Mouse (Mus musculus): ENCODE measurements around the gene Gulp1. TPM values are rescaled to one million over a fixed set of nuclear protein-coding genes. Genes with fewer than 3 reads are reported as not detected.
A peak's percentile ranks its signal among the peaks of the same experiment; 100 is the strongest.

The Gulp1 gene
- polyA plus RNA-seq, 1 experiment = 70.0 TPM

GRCm38 (mm10) chr1:44682556-44682955, 131.2 kb downstream of the Gulp1 start:
- no peak overlapping the region for H3K27ac ChIP-seq (ENCODE audit: insufficient read depth, low read length)
- no peak overlapping the region for H3K4me3 ChIP-seq (ENCODE audit: insufficient read depth, low read length)
- TF ChIP-seq POLR2A (IDR thresholded peaks at IDR 0.05; ENCODE audit: low read depth, low read length) = no peak
- TF ChIP-seq CTCF (IDR thresholded peaks at IDR 0.05; ENCODE audit: borderline replicate concordance, insufficient read depth, low read length) = no peak
- peaks cover 3% of the 10 kb centered on the region for H3K4me1 ChIP-seq (ENCODE audit: control insufficient read depth, insufficient read depth, low read length)

GRCm38 (mm10) chr1:44683723-44684122, 132.4 kb downstream of the Gulp1 start:
- TF ChIP-seq CTCF (IDR thresholded peaks at IDR 0.05; ENCODE audit: borderline replicate concordance, insufficient read depth, low read length) (no peak), POLR2A (IDR thresholded peaks at IDR 0.05; ENCODE audit: low read depth, low read length) (no peak)
- Histone ChIP-seq H3K27ac (ENCODE audit: insufficient read depth, low read length) (no peak overlapping the region), H3K4me1 (ENCODE audit: control insufficient read depth, insufficient read depth, low read length) (peaks cover 3% of the 10 kb centered on the region)

GRCm38 (mm10) chr1:44720785-44721410, 169.6 kb downstream of the Gulp1 start:
- TF ChIP-seq POLR2A (IDR thresholded peaks at IDR 0.05; ENCODE audit: low read depth, low read length) = no peak
- no peak for TF ChIP-seq CTCF (IDR thresholded peaks at IDR 0.05; ENCODE audit: borderline replicate concordance, insufficient read depth, low read length)
- Histone ChIP-seq H3K4me1 (ENCODE audit: control insufficient read depth, insufficient read depth, low read length) (no peaks in the 10 kb centered on the region), H3K4me3 (ENCODE audit: insufficient read depth, low read length) (no peak overlapping the region), H3K27ac (ENCODE audit: insufficient read depth, low read length) (no peak overlapping the region)

More at GRCm38 (mm10) chr1:44683723-44684122, 132.4 kb downstream of the Gulp1 start:
- no peak overlapping the region for H3K4me3 ChIP-seq (ENCODE audit: insufficient read depth, low read length)

- TF ChIP-seq POLR2A (IDR thresholded peaks at IDR 0.05; ENCODE audit: low read depth, low read length) (no peak), CTCF (IDR thresholded peaks at IDR 0.05; ENCODE audit: borderline replicate concordance, insufficient read depth, low read length) (no peak)
- Histone ChIP-seq H3K4me3 (ENCODE audit: insufficient read depth, low read length) (no peak overlapping the region), H3K4me1 (ENCODE audit: control insufficient read depth, insufficient read depth, low read length) (no peaks in the 10 kb centered on the region), H3K27ac (ENCODE audit: insufficient read depth, low read length) (no peak overlapping the region)
Measured at GRCm38 (mm10) chr1:44741256-44741655, 189.9 kb downstream of the Gulp1 start.

GRCm38 (mm10) chr1:44745711-44746110, 194.4 kb downstream of the Gulp1 start:
- no peak overlapping the region for H3K4me3 ChIP-seq (ENCODE audit: insufficient read depth, low read length)
- no peak overlapping the region for H3K27ac ChIP-seq (ENCODE audit: insufficient read depth, low read length)
- no peak for TF ChIP-seq CTCF (IDR thresholded peaks at IDR 0.05; ENCODE audit: borderline replicate concordance, insufficient read depth, low read length)
- no peak for TF ChIP-seq POLR2A (IDR thresholded peaks at IDR 0.05; ENCODE audit: low read depth, low read length)
- H3K4me1 ChIP-seq (ENCODE audit: control insufficient read depth, insufficient read depth, low read length) = no peaks in the 10 kb centered on the region

- Histone ChIP-seq H3K4me3 (ENCODE audit: insufficient read depth, low read length) (no peak overlapping the region), H3K4me1 (ENCODE audit: control insufficient read depth, insufficient read depth, low read length) (no peaks in the 10 kb centered on the region), H3K27ac (ENCODE audit: insufficient read depth, low read length) (peak overlapping the region; percentile 86)
- TF ChIP-seq CTCF (IDR thresholded peaks at IDR 0.05; ENCODE audit: borderline replicate concordance, insufficient read depth, low read length) (no peak), POLR2A (IDR thresholded peaks at IDR 0.05; ENCODE audit: low read depth, low read length) (no peak; the same call in 1 of the 2 replicates)
Measured at GRCm38 (mm10) chr1:44750731-44751730, 199.7 kb downstream of the Gulp1 start.

- Histone ChIP-seq H3K4me3 (ENCODE audit: insufficient read depth, low read length) (no peak overlapping the region), H3K27ac (ENCODE audit: insufficient read depth, low read length) (no peak overlapping the region)
- no peak for TF ChIP-seq CTCF (IDR thresholded peaks at IDR 0.05; ENCODE audit: borderline replicate concordance, insufficient read depth, low read length)
- no peak for TF ChIP-seq POLR2A (IDR thresholded peaks at IDR 0.05; ENCODE audit: low read depth, low read length)
Measured at GRCm38 (mm10) chr1:44778251-44778650, 226.9 kb downstream of the Gulp1 start.

GRCm38 (mm10) chr1:44803594-44804372, 252.5 kb downstream of the Gulp1 start:
- Histone ChIP-seq H3K27ac (ENCODE audit: insufficient read depth, low read length) (no peak overlapping the region), H3K4me3 (ENCODE audit: insufficient read depth, low read length) (no peak overlapping the region), H3K4me1 (ENCODE audit: control insufficient read depth, insufficient read depth, low read length) (no peaks in the 10 kb centered on the region)
- TF ChIP-seq POLR2A (IDR thresholded peaks at IDR 0.05; ENCODE audit: low read depth, low read length) (no peak), CTCF (IDR thresholded peaks at IDR 0.05; ENCODE audit: borderline replicate concordance, insufficient read depth, low read length) (no peak)

More at GRCm38 (mm10) chr1:44778251-44778650, 226.9 kb downstream of the Gulp1 start:
- no peaks in the 10 kb centered on the region for H3K4me1 ChIP-seq (ENCODE audit: control insufficient read depth, insufficient read depth, low read length)

- H3K4me3 ChIP-seq (ENCODE audit: insufficient read depth, low read length) = no peak overlapping the region
- no peak overlapping the region for H3K27ac ChIP-seq (ENCODE audit: insufficient read depth, low read length)
- H3K4me1 ChIP-seq (ENCODE audit: control insufficient read depth, insufficient read depth, low read length) = no peaks in the 10 kb centered on the region
- TF ChIP-seq CTCF (IDR thresholded peaks at IDR 0.05; ENCODE audit: borderline replicate concordance, insufficient read depth, low read length) (no peak), POLR2A (IDR thresholded peaks at IDR 0.05; ENCODE audit: low read depth, low read length) (no peak)
Measured at GRCm38 (mm10) chr1:44806368-44806767, 255.1 kb downstream of the Gulp1 start.

All from embryonic fibroblast, embryonic 13.5 days (primary cell).